Mouse (Mus musculus): ENCODE measurements around the gene Nup35. TPM values are rescaled to one million over a fixed set of nuclear protein-coding genes. Genes with fewer than 3 reads are reported as not detected.

Gene Nup35
- polyA plus RNA-seq, 2 experiments = 25.3 to 31.9 TPM

DNA sequence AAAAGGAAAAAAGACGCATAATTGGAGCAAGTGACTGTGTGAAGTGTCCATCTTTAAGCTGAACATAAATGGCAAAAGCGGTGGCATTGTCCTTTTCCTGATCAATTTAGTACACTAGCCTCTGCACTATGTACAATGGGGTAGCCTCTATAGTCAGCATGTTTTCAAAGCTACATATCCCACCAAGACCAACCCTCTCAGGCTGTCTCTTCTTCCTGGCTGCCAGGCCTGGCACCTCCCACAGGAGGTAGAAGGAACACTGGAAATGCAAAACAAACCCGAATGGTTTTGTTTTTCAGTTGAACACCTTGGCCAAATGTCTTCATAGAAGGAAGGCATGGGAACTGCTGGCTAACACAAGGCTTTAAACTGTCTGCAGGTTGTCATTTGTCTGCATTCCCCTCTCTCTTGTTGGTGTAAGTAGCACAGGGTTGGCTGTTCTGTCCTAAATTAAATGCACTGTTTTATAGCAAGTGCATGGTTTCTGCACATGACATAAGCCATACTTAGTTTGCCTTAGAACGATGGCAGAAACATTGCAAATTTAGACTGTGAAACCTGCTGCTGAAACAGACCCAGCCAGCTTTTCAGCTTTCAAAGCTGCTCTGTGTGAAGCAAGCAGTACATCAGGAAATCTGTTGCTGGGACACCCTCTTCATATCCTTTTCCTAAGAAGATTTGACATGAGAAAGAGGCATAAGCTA lies 22.7 kb upstream of the Nup35 start:
- 47% methylated on average over 4 of the region's 4 CpGs for WGBS (ENCODE audit: insufficient replicate concordance)
- H3K4me1 ChIP-seq (replicated peaks; ENCODE audit: control insufficient read depth in 2 of 2, insufficient read depth in 2 of 2, low read length in 1 of 2) = no peaks in the 10 kb centered on the region

DNA sequence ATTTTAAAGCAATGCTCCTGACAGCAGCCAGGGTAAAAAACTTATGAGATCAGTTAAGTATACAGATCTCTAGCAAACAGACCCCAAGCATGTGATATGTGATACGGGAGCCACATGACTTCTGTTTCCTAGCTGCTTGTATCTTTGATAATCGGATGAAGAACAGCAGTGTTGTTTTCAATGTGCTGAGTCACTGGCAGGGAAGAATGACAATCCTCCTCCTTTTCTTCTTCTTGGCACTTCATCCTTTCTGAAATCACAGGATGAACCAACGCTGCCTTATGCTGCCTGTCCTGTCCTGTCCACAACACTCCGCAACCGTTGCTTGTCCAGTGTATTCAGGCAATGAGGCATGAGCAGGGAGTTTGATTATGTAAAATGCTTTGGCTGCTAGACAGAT lies 20.1 kb upstream of the Nup35 start:
- no peaks in the 10 kb centered on the region; the same call in 1 of the 2 replicates for H3K27me3 ChIP-seq (ENCODE audit: control insufficient read depth, insufficient read depth, low read length)

More for the DNA sequence above, 22.7 kb upstream of the Nup35 start:
- no peak for ATAC-seq (ENCODE audit: insufficient read depth)
- Histone ChIP-seq H3K9me3 (ENCODE audit: control insufficient read depth, low read length) (no peaks in the 10 kb centered on the region), H3K4me2 (ENCODE audit: low read depth) (no peak overlapping the region), H3K36me3 (replicated peaks; ENCODE audit: control insufficient read depth, insufficient read depth, low read depth) (no peaks in the 10 kb centered on the region), H3K27ac (no peak overlapping the region), H3K4me3 (ENCODE audit: insufficient read depth in 1 of 2, low read depth in 2 of 2, low read length in 2 of 2) (no peak overlapping the region), H3K27me3 (ENCODE audit: control insufficient read depth, insufficient read depth, low read length) (no peaks in the 10 kb centered on the region; the same call in 1 of the 2 replicates), H3K9ac (replicated peaks) (no peak overlapping the region)
- no peak for DNase-seq (ENCODE audit: low read depth in 3 of 3, low spot score in 3 of 3)
- TF ChIP-seq CTCF (IDR thresholded peaks at IDR 0.05; ENCODE audit: low read depth) (no peak), EP300 (IDR thresholded peaks at IDR 0.05; ENCODE audit: low read depth) (no peak)

DNA sequence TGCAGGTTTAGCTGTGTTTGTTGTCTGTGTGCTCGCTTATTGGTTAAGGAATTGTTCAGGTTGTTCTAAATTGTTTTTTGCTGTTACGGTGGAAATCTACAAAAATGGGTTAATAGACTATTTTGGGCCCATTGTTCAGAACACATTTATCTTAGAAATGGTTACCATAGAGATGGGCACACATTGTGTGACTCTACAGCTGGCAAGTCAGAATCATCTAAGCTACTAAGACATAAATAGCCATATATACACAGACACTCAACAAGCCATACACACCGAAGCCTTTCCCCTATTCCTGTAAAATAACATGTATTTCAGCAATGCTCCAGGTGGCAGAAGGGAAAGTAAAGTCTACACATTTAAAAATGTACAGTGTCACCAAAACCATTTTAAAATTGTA lies 17.2 kb upstream of the Nup35 start:
- DNase-seq (ENCODE audit: low read depth in 3 of 3, low spot score in 3 of 3) (no peak), ATAC-seq (ENCODE audit: insufficient read depth) (no peak)
- Histone ChIP-seq H3K4me2 (ENCODE audit: low read depth) (no peak overlapping the region), H3K36me3 (replicated peaks; ENCODE audit: control insufficient read depth, insufficient read depth, low read depth) (no peaks in the 10 kb centered on the region), H3K9me3 (ENCODE audit: control insufficient read depth, low read length) (no peaks in the 10 kb centered on the region), H3K4me3 (ENCODE audit: insufficient read depth in 1 of 2, low read depth in 2 of 2, low read length in 2 of 2) (no peak overlapping the region), H3K27ac (no peak overlapping the region), H3K27me3 (ENCODE audit: control insufficient read depth, insufficient read depth, low read length) (no peaks in the 10 kb centered on the region), H3K9ac (replicated peaks) (no peak overlapping the region), H3K4me1 (replicated peaks; ENCODE audit: control insufficient read depth in 2 of 2, insufficient read depth in 2 of 2, low read length in 1 of 2) (no peaks in the 10 kb centered on the region)
- TF ChIP-seq CTCF (IDR thresholded peaks at IDR 0.05; ENCODE audit: low read depth) = no peak
- no peak for TF ChIP-seq EP300 (IDR thresholded peaks at IDR 0.05; ENCODE audit: low read depth)
- 65% methylated on average over 3 of the region's 3 CpGs for WGBS (ENCODE audit: insufficient replicate concordance)

More for the DNA sequence above, 20.1 kb upstream of the Nup35 start:
- WGBS (ENCODE audit: insufficient replicate concordance) = 54% methylated on average over 5 of the region's 5 CpGs
- TF ChIP-seq EP300 (IDR thresholded peaks at IDR 0.05; ENCODE audit: low read depth) (no peak; the same call in 1 of the 2 replicates), CTCF (IDR thresholded peaks at IDR 0.05; ENCODE audit: low read depth) (no peak)
- Histone ChIP-seq H3K27ac (no peak overlapping the region), H3K4me2 (ENCODE audit: low read depth) (no peak overlapping the region), H3K9me3 (ENCODE audit: control insufficient read depth, low read length) (no peaks in the 10 kb centered on the region), H3K4me3 (ENCODE audit: insufficient read depth in 1 of 2, low read depth in 2 of 2, low read length in 2 of 2) (no peak overlapping the region), H3K9ac (replicated peaks) (no peak overlapping the region), H3K4me1 (replicated peaks; ENCODE audit: control insufficient read depth in 2 of 2, insufficient read depth in 2 of 2, low read length in 1 of 2) (no peaks in the 10 kb centered on the region), H3K36me3 (replicated peaks; ENCODE audit: control insufficient read depth, insufficient read depth, low read depth) (no peaks in the 10 kb centered on the region)
- ATAC-seq (ENCODE audit: insufficient read depth) (no peak), DNase-seq (ENCODE audit: low read depth in 3 of 3, low spot score in 3 of 3) (no peak)

DNA sequence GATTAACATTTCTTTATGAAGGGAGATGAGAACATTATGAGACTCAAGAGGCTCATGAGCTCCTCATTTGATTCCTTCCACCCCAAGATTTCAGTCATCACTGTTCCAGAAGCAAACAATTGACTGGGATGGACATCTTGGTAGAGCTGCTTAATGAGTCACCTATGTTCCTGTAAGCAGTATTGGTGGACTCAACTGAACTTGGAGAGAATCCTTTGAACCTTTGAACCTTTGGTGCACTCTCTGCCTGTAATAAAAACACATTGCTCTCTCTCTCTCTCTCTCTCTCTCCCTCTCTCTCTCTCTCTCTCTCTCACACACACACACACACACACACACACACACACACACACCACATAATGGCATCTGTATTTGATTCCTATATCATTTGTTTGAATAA lies 16.4 kb upstream of the Nup35 start:
- no peaks in the 10 kb centered on the region for H3K9me3 ChIP-seq (ENCODE audit: control insufficient read depth, low read length)
- TF ChIP-seq EP300 (IDR thresholded peaks at IDR 0.05; ENCODE audit: low read depth) (no peak), CTCF (IDR thresholded peaks at IDR 0.05; ENCODE audit: low read depth) (no peak)
- H3K27me3 ChIP-seq (ENCODE audit: control insufficient read depth, insufficient read depth, low read length) = no peaks in the 10 kb centered on the region
- no peak overlapping the region for H3K27ac ChIP-seq
- H3K4me1 ChIP-seq (replicated peaks; ENCODE audit: control insufficient read depth in 2 of 2, insufficient read depth in 2 of 2, low read length in 1 of 2) = no peaks in the 10 kb centered on the region
- no peak for ATAC-seq (ENCODE audit: insufficient read depth)
- no peaks in the 10 kb centered on the region for H3K36me3 ChIP-seq (replicated peaks; ENCODE audit: control insufficient read depth, insufficient read depth, low read depth)
- no peak overlapping the region for H3K4me3 ChIP-seq (ENCODE audit: insufficient read depth in 1 of 2, low read depth in 2 of 2, low read length in 2 of 2)
- DNase-seq (ENCODE audit: low read depth in 3 of 3, low spot score in 3 of 3) = no peak
- H3K4me2 ChIP-seq (ENCODE audit: low read depth) = no peak overlapping the region
- H3K9ac ChIP-seq (replicated peaks) = no peak overlapping the region

GRCm38 (mm10) chr2:80602756-80603155 lies 14.3 kb upstream of the Nup35 start:
- H3K9me3 ChIP-seq (ENCODE audit: control insufficient read depth, low read length) = no peaks in the 10 kb centered on the region
- no peak for TF ChIP-seq EP300 (IDR thresholded peaks at IDR 0.05; ENCODE audit: low read depth)
- no peak for TF ChIP-seq CTCF (IDR thresholded peaks at IDR 0.05; ENCODE audit: low read depth)
- H3K4me3 ChIP-seq (ENCODE audit: insufficient read depth in 1 of 2, low read depth in 2 of 2, low read length in 2 of 2) = no peak overlapping the region
- H3K9ac ChIP-seq (replicated peaks) = no peak overlapping the region
- 71% methylated on average over 12 of the region's 13 CpGs for whole genome bisulfite sequencing (ENCODE audit: insufficient replicate concordance)
- H3K4me1 ChIP-seq (replicated peaks; ENCODE audit: control insufficient read depth in 2 of 2, insufficient read depth in 2 of 2, low read length in 1 of 2) = no peaks in the 10 kb centered on the region
- H3K4me2 ChIP-seq (ENCODE audit: low read depth) = no peak overlapping the region
- ATAC-seq (ENCODE audit: insufficient read depth) (no peak), DNase-seq (ENCODE audit: low read depth in 3 of 3, low spot score in 3 of 3) (no peak)
- no peaks in the 10 kb centered on the region for H3K27me3 ChIP-seq (ENCODE audit: control insufficient read depth, insufficient read depth, low read length)
- no peaks in the 10 kb centered on the region for H3K36me3 ChIP-seq (replicated peaks; ENCODE audit: control insufficient read depth, insufficient read depth, low read depth)
- H3K27ac ChIP-seq = no peak overlapping the region

All from liver, embryonic 14.5 days (tissue).